Mouse (Mus musculus) ES-E14 (cell line): ENCODE results near the gene Efr3b. TPM values are rescaled to one million over a fixed set of nuclear protein-coding genes. Genes with fewer than 3 reads are reported as not detected.

Source experiments
- DNase-seq: peaks from one replicate; pipeline ENCODE4 v3.0.0-alpha.2; 2013; ENCODE audit warnings: low read depth, low spot score
- H3K27ac ChIP-seq: 2 replicates; pipeline ENCODE4 v1.5.1; 2012; ENCODE audit warnings: low read depth, mild to moderate bottlenecking, low read length, moderate library complexity, mixed read lengths; ENCODE audit not compliant: poor library complexity, insufficient read depth, severe bottlenecking
- H3K36me3 ChIP-seq: 2 replicates; pipeline ENCODE4 v1.6.1; 2012; ENCODE audit warnings: mild to moderate bottlenecking, low read length, moderate library complexity, mixed read lengths; ENCODE audit not compliant: control insufficient read depth, poor library complexity, insufficient read depth, severe bottlenecking
- H3K4me1 ChIP-seq, 2 experiments: fragments of 150-350 bp in 1 of 2; sonication (generic) in 1 of 2; 2 replicates each; pipeline ENCODE4 v1.6.1; 2012; ENCODE audit warnings: low read length in 2 of 2, mild to moderate bottlenecking in 1 of 2, mixed read lengths in 1 of 2; ENCODE audit not compliant: control insufficient read depth in 2 of 2, insufficient read depth in 2 of 2, poor library complexity in 1 of 2
- H3K4me3 ChIP-seq, 2 experiments: fragments of 150-350 bp in 1 of 2; sonication (generic) in 1 of 2; 2 replicates each; pipeline ENCODE4 v1.5.1; 2012; ENCODE audit warnings: low read length in 2 of 2, low read depth in 1 of 2, mild to moderate bottlenecking in 1 of 2, mixed read lengths in 1 of 2; ENCODE audit not compliant: insufficient read depth in 1 of 2, poor library complexity in 1 of 2, severe bottlenecking in 1 of 2
- H3K9ac ChIP-seq: 2 replicates; pipeline ENCODE4 v1.6.1; 2012; ENCODE audit warnings: low read depth, mild to moderate bottlenecking, low read length, mixed read lengths; ENCODE audit not compliant: poor library complexity, insufficient read depth, severe bottlenecking
- H3K9me3 ChIP-seq: fragments of 150-350 bp; sonication (generic); 2 replicates; pipeline ENCODE4 v1.6.1; 2012; ENCODE audit warnings: low read depth, mild to moderate bottlenecking, low read length; ENCODE audit not compliant: control insufficient read depth, insufficient read depth
- CHD2 ChIP-seq: IDR thresholded peaks from 2 replicates; pipeline ENCODE4 v1.6.1; 2014; ENCODE audit warnings: mild to moderate bottlenecking, low read depth, low read length, inconsistent platforms
- HCFC1 ChIP-seq: IDR thresholded peaks from 2 replicates; pipeline ENCODE4 v1.6.1; 2012; ENCODE audit warnings: low read length, inconsistent platforms, borderline replicate concordance; ENCODE audit not compliant: insufficient read depth
- MAFK ChIP-seq: IDR thresholded peaks from 2 replicates; pipeline ENCODE4 v1.6.1; 2014; ENCODE audit warnings: mild to moderate bottlenecking, low read depth, low read length, inconsistent platforms; ENCODE audit not compliant: insufficient read depth
- ZC3H11A ChIP-seq: IDR thresholded peaks from 2 replicates; pipeline ENCODE4 v1.6.1; 2012; ENCODE audit warnings: low read depth, mild to moderate bottlenecking, inconsistent platforms, low read length, borderline replicate concordance
- ZNF384 ChIP-seq: IDR thresholded peaks from 2 replicates; pipeline ENCODE4 v1.6.1; 2012; ENCODE audit warnings: low read depth, low read length, inconsistent platforms
- in situ Hi-C, 2 experiments: fragments of 600-800 bp; cut with MboI; formaldehyde crosslinking; loops; one replicate each; pipeline ENCODE4 v1.15.1; 2025; ENCODE audit warnings: low sequenced_read_pairs in 2 of 2, inconsistent platforms in 1 of 2; ENCODE audit not compliant: unreplicated experiment in 2 of 2
- total RNA-seq: library from RNA; depleted of rRNA; stranded (reverse); fragments of 300-350 nt; gene quantifications from 2 replicates; pipeline ENCODE4 v1.2.3, GENCODE M21; 2012

The Efr3b gene
- total RNA-seq, 1 experiment, result 5.1 TPM

- TF ChIP-seq ZC3H11A (no peak), HCFC1 (no peak), CHD2 (no peak), ZNF384 (no peak), MAFK (no peak)
- H3K9ac ChIP-seq, result no peak overlapping the region
- H3K36me3 ChIP-seq, result no peaks in the 10 kb centered on the region
- no peaks in the 10 kb centered on the region for H3K9me3 ChIP-seq
- DNase-seq, result no peak
- in situ Hi-C loops, result no loop called here
- no peak overlapping the region for H3K27ac ChIP-seq
- H3K4me1 ChIP-seq, result peaks cover 5 to 8% of the 10 kb centered on the region in 2 experiments; a peak in 2 of 4 replicates
- no peak overlapping the region for H3K4me3 ChIP-seq
Observed at GRCm38 (mm10) chr12:4000406-4000805, 38.3 kb downstream of the Efr3b start.

DNA sequence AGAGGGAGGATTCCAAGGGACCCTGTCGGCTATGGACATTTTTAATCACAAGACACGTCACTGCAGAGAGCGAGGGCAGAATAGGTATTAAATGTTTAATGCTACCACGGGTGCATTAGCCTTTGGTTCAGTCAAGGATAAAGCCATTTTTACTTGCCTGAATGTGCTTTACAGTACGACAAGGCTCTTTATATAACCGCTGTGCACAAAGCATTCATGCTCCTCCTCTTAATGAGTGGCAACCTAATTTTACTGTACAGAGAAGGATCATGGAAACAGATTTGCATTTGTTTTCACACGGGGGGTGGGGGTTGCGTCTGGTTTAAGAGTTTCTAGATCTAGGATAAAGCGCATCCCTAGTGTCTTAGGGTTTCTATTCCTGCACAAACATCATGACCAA, 42.0 kb downstream of the Efr3b start:
- Histone ChIP-seq H3K9ac (no peak overlapping the region), H3K4me1 (no peaks in the 10 kb centered on the region), H3K27ac (no peak overlapping the region), H3K36me3 (no peaks in the 10 kb centered on the region), H3K9me3 (no peaks in the 10 kb centered on the region), H3K4me3 (no peak overlapping the region)
- in situ Hi-C loops, result no loop called here
- TF ChIP-seq HCFC1 (no peak), CHD2 (no peak), ZC3H11A (no peak), MAFK (no peak), ZNF384 (no peak)
- DNase-seq, result no peak

DNA sequence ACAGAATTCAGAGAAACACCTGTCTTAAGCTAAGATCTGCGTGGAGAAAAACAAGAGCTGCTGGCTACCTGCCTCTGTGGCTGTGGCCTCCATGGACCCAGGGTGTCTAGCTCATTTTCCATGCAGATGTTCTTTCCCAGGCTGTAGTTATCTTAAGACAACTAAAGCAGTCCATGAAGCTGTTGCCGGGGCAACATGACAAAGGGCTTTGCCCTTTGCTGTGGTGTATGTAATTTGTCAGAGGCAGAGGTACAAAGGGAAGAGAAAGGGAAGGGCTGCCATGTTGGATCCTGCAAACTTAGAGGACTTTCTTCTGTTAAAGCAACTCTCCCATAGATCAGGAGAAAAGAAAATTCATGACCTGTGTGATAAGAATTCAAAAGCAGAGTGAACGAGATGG, 47.7 kb downstream of the Efr3b start:
- Histone ChIP-seq H3K4me1 (no peaks in the 10 kb centered on the region), H3K27ac (no peak overlapping the region), H3K9me3 (no peaks in the 10 kb centered on the region), H3K4me3 (no peak overlapping the region), H3K36me3 (no peaks in the 10 kb centered on the region), H3K9ac (no peak overlapping the region)
- TF ChIP-seq MAFK, result no peak
- TF ChIP-seq HCFC1, result no peak
- no peak for TF ChIP-seq CHD2
- no peak for TF ChIP-seq ZNF384
- no peak for TF ChIP-seq ZC3H11A
- DNase-seq, result no peak
- in situ Hi-C loops, result no loop called here

DNA sequence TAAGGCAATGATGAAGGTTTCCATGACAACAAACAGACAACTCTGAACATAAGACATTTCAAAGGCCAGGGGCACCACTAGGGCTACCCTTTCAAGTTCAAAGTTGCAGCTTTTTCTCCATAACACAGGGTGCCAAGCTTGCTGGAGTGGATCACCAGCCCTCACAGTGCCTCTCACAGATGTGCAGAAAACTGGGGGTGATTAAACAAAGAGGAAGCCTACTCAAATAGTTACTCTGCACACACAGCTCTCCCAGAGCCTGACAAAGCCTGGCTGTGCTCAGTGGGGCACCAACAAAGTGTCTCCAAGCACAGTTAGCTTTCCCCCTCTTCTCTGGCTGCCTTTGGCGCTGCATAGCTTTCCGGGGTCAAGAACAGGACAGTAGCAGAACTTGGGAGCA, 48.8 kb downstream of the Efr3b start:
- no peak overlapping the region for H3K4me3 ChIP-seq
- no peak overlapping the region for H3K27ac ChIP-seq
- no peak for DNase-seq
- TF ChIP-seq MAFK (no peak), HCFC1 (no peak), CHD2 (no peak), ZNF384 (no peak), ZC3H11A (no peak)
- in situ Hi-C loops, result no loop called here
- no peaks in the 10 kb centered on the region for H3K36me3 ChIP-seq
- H3K9ac ChIP-seq, result no peak overlapping the region
- no peaks in the 10 kb centered on the region for H3K9me3 ChIP-seq
- no peaks in the 10 kb centered on the region for H3K4me1 ChIP-seq

- H3K9me3 ChIP-seq, result no peaks in the 10 kb centered on the region
- no peaks in the 10 kb centered on the region for H3K36me3 ChIP-seq
- no peak overlapping the region for H3K27ac ChIP-seq
- H3K4me3 ChIP-seq, result no peak overlapping the region
- TF ChIP-seq ZNF384 (no peak), MAFK (no peak), ZC3H11A (no peak), CHD2 (no peak), HCFC1 (no peak)
- in situ Hi-C loops, result loop anchor here in 1 of 2 experiments (5.0 kb wide), 1 partner anchor 93 kb away; no protein-coding TSS in a partner anchor
- H3K9ac ChIP-seq, result no peak overlapping the region
- H3K4me1 ChIP-seq, result peaks cover 4 to 10% of the 10 kb centered on the region in 2 experiments; a peak in 3 of 4 replicates
- no peak for DNase-seq
Observed at GRCm38 (mm10) chr12:3984446-3984845, 54.3 kb downstream of the Efr3b start.
